Mouse (Mus musculus) megakaryocyte, embryonic 14.5 days (primary cell): ENCODE data around the gene Rnf145. TPM values are rescaled to one million over a fixed set of nuclear protein-coding genes. Genes with fewer than 3 reads are reported as not detected.
A peak's percentile ranks its signal among the peaks of the same experiment; 100 is the strongest.

Experiments
- H3K27me3 ChIP-seq: replicated peaks from 2 replicates; pipeline ENCODE3; 2012; ENCODE audit warnings: inconsistent platforms
- H3K36me3 ChIP-seq: replicated peaks from 2 replicates; pipeline ENCODE3; 2012; ENCODE audit warnings: low read length, inconsistent platforms, mixed read lengths
- H3K4me1 ChIP-seq: 2 replicates; pipeline ENCODE4 v1.6.1; 2012; ENCODE audit warnings: inconsistent platforms
- H3K4me3 ChIP-seq: replicated peaks from 2 replicates; pipeline ENCODE3; 2012; ENCODE audit warnings: moderate library complexity, mild to moderate bottlenecking, inconsistent platforms
- H3K9me3 ChIP-seq: 2 replicates; pipeline ENCODE4 v1.6.1; 2012; ENCODE audit warnings: inconsistent platforms
- FLI1 ChIP-seq: IDR thresholded peaks from 2 replicates; pipeline ENCODE4 v1.6.1; 2012; ENCODE audit warnings: low read length, inconsistent platforms, mixed read lengths
- GATA1 ChIP-seq: IDR thresholded peaks from 3 replicates; pipeline ENCODE4 v1.6.1; 2012; ENCODE audit warnings: mixed read lengths, low read length, inconsistent platforms, borderline replicate concordance
- polyA plus RNA-seq: library from polyadenylated mRNA; stranded (reverse); fragments of >175 nt; gene quantifications from 2 replicates; pipeline ENCODE4 v1.2.3, GENCODE M21; 2012; ENCODE audit warnings: low replicate concordance; ENCODE audit not compliant: insufficient read depth

Rnf145 gene
- polyA plus RNA-seq, 1 experiment: 13.9 TPM

GRCm38 (mm10) chr11:44532846-44533781 is 14.3 kb downstream of the Rnf145 start:
- peaks cover 87% of the 10 kb centered on the region for H3K36me3 ChIP-seq
- no peaks in the 10 kb centered on the region for H3K27me3 ChIP-seq
- TF ChIP-seq FLI1: no peak
- no peak for TF ChIP-seq GATA1
- no peak overlapping the region for H3K4me3 ChIP-seq
- no peaks in the 10 kb centered on the region for H3K9me3 ChIP-seq
- peaks cover 29% of the 10 kb centered on the region for H3K4me1 ChIP-seq

DNA sequence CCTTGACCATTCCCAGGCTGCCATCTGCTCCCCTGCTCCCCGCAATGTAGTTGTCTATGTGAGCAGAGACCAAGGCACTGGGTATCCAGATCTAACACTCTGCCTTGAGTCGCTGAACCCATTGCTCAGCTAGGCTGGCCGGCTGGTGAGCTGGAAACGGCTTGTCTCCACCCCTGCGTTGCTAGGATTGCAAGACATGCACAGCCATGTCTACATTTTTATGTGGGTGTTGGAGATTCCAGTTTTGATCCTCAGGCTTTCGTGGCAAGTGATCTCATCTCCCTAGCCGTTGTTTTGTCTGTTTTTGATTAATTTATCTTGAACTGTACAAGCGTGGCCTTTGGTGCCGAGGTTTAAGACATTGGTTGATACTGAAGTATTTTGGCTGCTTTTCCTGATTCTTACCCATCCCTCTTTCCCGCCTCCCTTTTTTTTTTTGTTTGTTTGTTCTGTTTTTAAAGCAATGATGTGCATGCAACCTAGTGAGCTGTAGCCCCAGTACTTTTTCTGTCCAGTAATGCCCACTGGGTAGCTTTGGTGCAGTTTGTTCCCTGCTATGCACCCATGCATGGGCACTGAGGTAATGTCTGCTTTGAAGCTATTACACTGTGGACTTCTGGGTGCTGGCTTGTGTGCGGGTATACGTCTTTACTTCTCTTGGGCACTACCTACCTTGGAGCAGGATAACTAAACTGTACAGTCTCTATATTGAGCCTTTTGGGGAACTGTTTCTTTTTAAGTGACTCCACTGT is 16.4 kb downstream of the Rnf145 start:
- Histone ChIP-seq H3K36me3 (peaks cover 89% of the 10 kb centered on the region), H3K27me3 (no peaks in the 10 kb centered on the region), H3K4me3 (no peak overlapping the region), H3K9me3 (no peaks in the 10 kb centered on the region), H3K4me1 (peaks cover 30% of the 10 kb centered on the region)
- TF ChIP-seq FLI1: no peak
- no peak for TF ChIP-seq GATA1

DNA sequence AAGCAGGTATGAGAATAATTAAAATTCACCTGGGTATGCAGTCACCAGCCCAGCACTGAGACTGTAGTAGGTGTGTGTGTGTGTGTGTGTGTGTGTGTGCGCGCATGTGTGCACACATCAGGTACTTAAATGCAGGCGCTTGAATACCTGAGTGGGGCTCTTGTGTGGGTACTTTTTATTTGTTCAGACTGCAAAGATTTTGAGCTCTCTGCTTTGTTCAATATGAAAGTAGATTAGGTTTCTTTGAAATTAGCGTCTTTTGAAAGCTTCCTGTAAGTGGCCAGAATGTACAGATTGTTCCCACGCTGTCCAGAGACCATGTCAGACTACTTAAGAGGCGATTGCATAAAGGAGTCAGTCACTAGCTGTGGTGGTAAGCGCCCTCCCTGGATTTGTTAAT is 18.6 kb downstream of the Rnf145 start:
- H3K27me3 ChIP-seq: no peaks in the 10 kb centered on the region
- peaks cover 33% of the 10 kb centered on the region for H3K4me1 ChIP-seq
- TF ChIP-seq GATA1 (no peak), FLI1 (no peak)
- peaks cover 88% of the 10 kb centered on the region for H3K36me3 ChIP-seq
- H3K9me3 ChIP-seq: no peaks in the 10 kb centered on the region
- no peak overlapping the region for H3K4me3 ChIP-seq

- TF ChIP-seq GATA1 (no peak), FLI1 (no peak)
- peaks cover 87% of the 10 kb centered on the region for H3K36me3 ChIP-seq
- no peaks in the 10 kb centered on the region for H3K9me3 ChIP-seq
- no peak overlapping the region for H3K4me3 ChIP-seq
- H3K27me3 ChIP-seq: no peaks in the 10 kb centered on the region
- peaks cover 29% of the 10 kb centered on the region for H3K4me1 ChIP-seq
Measured at GRCm38 (mm10) chr11:44538101-44538500, 19.3 kb downstream of the Rnf145 start.

DNA sequence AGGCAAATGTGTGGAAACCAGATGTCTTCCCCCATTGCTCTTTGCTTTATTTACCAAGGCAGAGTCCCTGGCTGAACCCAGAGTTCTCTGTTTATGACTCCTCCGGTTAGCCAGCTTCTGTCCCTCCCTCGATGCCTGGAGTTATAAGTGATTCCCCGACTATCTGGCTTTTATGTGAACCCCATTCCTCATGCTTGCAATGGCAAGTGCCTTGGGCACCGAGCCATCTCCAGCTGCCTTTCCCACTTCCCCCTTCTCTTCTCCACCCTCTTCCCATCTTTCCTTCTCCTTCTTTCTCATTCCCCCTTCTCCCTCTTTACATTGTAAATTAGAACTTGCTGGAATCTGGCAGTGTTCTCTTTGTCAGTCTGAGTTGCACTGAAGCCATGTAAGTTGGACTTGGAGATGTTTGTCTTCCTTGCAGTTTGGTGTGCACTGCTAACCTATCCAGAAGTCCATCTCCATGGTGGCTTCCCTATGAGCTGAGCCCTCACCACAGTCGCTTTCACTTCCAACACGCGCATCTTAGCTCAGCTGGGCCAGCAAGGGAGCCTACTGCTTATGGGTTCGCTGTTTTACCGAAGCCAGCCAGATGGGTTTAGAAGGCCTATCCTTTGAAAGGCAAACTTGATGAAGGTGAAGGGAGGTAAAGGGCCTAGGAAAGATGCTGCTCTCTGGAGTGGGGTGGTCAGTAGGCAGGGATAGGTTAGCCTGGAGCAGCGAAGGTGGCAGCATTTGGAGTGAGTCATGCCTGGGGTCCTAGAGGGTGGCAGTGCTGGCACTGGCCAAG is 19.9 kb downstream of the Rnf145 start:
- Histone ChIP-seq H3K36me3 (peaks cover 85% of the 10 kb centered on the region), H3K4me1 (peaks cover 30% of the 10 kb centered on the region)

DNA sequence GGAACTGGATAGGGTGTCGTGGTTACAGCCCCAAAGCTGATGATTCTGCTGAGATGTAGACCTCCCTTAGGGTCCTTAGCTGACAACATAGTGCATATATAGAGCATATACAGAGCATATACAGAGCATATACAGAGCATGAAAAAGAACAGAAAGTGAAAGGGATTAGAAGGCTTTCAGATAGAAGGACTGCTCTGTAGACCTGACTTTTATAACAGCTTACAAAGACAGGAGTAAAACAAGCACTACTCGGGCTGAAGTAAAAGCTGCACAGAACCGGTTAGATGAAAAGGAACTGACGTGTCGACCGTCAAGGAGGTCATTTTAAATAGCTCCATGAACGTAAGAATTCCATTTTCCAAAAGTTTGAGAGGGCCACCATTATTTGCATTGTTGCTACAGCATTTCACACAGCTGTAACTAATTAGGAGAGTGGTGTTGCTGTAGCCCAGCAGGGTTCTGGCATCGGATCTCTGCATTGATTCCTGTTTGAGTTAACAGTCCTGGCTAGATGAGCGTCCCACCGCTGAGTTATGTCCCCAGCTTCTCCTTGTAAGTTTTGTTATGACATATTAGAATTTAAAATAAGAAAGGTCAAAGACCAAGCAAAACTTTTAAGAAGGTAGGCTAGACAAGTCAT is 20.6 kb downstream of the Rnf145 start:
- Histone ChIP-seq H3K4me3 (peak overlapping the region; percentile 8), H3K36me3 (peaks cover 85% of the 10 kb centered on the region), H3K9me3 (no peaks in the 10 kb centered on the region), H3K27me3 (no peaks in the 10 kb centered on the region), H3K4me1 (peaks cover 37% of the 10 kb centered on the region)
- TF ChIP-seq FLI1: no peak
- TF ChIP-seq GATA1: no peak

More for the DNA sequence above, 19.9 kb downstream of the Rnf145 start:
- Histone ChIP-seq H3K4me3 (peak overlapping the region; percentile 8), H3K9me3 (no peaks in the 10 kb centered on the region), H3K27me3 (no peaks in the 10 kb centered on the region)
- TF ChIP-seq GATA1: no peak

DNA sequence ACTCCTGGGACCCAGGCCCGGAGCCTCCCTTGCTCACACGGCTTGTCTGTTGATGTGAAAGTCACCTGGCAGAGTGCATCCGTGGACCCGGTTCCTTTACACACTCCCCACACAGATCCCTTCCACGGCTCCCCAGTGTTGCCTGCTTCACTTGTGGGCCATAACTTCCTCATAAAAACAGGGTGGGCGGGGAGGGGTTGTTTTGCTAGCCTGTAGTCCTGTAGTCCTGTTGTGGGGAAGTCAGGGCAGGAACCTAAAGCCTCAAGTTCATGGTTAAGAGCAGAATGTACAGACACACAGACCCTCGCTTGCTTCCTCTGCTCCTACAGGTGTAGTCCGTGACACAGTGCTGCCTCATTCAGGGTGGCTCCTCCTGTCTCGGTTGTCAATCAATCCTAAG is 21.5 kb downstream of the Rnf145 start:
- Histone ChIP-seq H3K36me3 (peaks cover 85% of the 10 kb centered on the region), H3K27me3 (no peaks in the 10 kb centered on the region), H3K4me1 (peaks cover 44% of the 10 kb centered on the region), H3K4me3 (no peak overlapping the region), H3K9me3 (no peaks in the 10 kb centered on the region)
- no peak for TF ChIP-seq GATA1
- no peak for TF ChIP-seq FLI1

DNA sequence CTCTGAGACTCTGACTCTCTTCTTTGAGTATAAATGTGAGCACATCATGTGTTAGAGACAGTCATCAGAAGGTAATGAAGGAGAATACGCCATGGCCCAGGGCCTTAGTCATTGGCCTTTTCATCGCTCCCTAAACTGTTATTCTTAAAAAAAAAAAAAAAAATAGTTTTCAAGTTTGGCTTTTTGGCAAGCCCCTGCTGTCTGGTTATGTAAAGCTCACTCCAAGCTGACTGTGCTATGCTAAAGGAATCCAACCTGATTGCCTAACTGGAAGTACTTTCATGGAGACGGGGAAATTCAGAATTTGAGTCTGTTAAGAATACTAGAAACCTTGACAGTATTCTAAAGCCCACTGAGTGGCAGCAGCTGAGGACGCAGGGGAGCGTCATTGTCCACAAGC is 22.5 kb downstream of the Rnf145 start:
- TF ChIP-seq FLI1 (no peak), GATA1 (no peak)
- Histone ChIP-seq H3K27me3 (no peaks in the 10 kb centered on the region), H3K4me3 (no peak overlapping the region), H3K9me3 (no peaks in the 10 kb centered on the region), H3K4me1 (peaks cover 50% of the 10 kb centered on the region), H3K36me3 (peaks cover 86% of the 10 kb centered on the region)

GRCm38 (mm10) chr11:44541813-44542212 is 23.0 kb downstream of the Rnf145 start:
- no peaks in the 10 kb centered on the region for H3K27me3 ChIP-seq
- H3K4me3 ChIP-seq: no peak overlapping the region
- no peaks in the 10 kb centered on the region for H3K9me3 ChIP-seq
- TF ChIP-seq GATA1 (no peak), FLI1 (no peak)
- H3K4me1 ChIP-seq: peaks cover 54% of the 10 kb centered on the region
- peaks cover 90% of the 10 kb centered on the region for H3K36me3 ChIP-seq
